Mouse (Mus musculus): ENCODE data around the gene Nlgn1.

- TF ChIP-seq CHD2 (IDR thresholded peaks at IDR 0.05; ENCODE audit: low read depth, low read length) (no peak), ZNF384 (IDR thresholded peaks at IDR 0.05; ENCODE audit: low read depth, low read length) (no peak), MAFK (IDR thresholded peaks at IDR 0.05; ENCODE audit: insufficient read depth, low read depth, low read length) (no peak)
These were observed 881.8 kb downstream of the Nlgn1 start for GRCm38 (mm10) chr3:25450471-25450870.
